Mouse (Mus musculus): ENCODE measurements around the gene Aff3.

DNA sequence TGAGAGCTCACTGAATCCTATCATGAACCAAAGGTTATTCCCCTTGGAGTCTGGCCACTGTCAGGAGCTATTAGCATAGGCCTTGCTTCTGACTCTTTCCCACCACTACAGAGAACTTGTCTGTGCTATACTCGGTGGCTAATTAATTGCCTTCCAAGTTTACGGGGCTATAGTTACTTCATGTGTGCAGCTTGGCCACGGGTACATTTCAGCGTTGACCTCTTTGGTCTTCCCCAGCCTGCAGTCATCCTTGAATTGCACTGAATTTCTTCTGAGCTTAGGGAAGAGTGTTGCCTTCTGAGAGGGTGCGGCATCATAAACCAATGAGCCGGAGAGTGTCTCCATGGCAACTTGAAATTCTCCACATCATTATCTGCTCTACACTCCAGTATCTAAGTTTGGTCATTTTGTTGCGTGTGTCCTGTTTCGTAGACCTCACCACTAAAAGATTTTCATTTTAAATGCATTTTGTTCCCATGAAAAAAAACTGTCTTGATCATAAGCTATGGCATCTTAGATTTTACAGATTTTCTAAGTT, 467.5 kb downstream of the Aff3 start:
- TF ChIP-seq MAFK (IDR thresholded peaks at IDR 0.05; ENCODE audit: insufficient read depth, low read depth, low read length) (no peak), HCFC1 (IDR thresholded peaks at IDR 0.05; ENCODE audit: borderline replicate concordance, insufficient read depth, low read length) (no peak), CHD2 (IDR thresholded peaks at IDR 0.05; ENCODE audit: low read depth, low read length) (no peak)
